Mouse (Mus musculus) embryo, embryonic 10 days (tissue): ENCODE measurements around the gene Gm5089.

ENCODE experiments used
- DNase-seq: peaks from one replicate; pipeline ENCODE4 v3.0.0-alpha.2; 2015; ENCODE audit warnings: low spot score

Gm5089 gene

GRCm38 (mm10) chr14:122450496-122451382 is at the start of gene Gm5089:
TSS of gene Gm5089 (minus strand) at chr14:122451115.
- DNase-seq, result no peak

DNA sequence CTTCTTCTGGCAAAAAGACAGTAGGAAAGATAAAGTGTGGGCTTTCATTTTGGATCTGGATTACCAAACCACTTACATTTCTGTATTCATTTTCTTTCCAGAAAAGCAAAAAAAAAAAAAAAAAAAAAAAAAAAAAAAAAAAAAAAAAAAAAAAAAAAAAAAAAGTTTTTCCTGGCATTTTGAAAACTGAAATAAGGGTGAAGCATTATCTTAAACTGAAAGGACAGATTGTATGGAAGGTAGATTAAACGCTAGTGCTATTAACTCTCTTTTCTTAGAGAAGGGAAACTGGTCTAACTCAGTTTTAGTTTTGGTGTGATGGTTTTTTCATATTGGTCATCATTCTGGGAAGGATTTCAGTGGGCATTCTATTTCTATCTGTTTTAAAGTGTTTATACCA is 41.1 kb upstream of the Gm5089 start:
- DNase-seq, result no peak

DNA sequence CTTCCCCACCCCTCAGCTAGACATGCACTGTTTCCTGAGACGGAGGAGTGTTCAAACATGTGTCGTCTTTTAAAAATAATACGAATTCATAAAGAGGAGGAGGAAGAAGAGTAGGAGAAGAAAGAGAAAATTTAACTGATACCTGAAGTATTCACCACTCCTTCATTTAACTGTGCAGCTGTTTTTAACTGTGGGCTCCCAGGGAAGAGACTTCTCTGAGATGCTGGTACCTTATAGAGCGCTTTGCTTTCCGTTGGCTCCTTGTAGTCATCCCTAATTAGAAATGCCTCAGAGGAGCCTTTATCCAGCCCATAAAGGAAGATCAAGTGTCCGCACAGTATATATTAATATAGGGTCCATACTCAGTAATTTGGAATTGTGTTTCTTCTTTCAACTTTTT is 40.6 kb upstream of the Gm5089 start:
- no peak for DNase-seq

DNA sequence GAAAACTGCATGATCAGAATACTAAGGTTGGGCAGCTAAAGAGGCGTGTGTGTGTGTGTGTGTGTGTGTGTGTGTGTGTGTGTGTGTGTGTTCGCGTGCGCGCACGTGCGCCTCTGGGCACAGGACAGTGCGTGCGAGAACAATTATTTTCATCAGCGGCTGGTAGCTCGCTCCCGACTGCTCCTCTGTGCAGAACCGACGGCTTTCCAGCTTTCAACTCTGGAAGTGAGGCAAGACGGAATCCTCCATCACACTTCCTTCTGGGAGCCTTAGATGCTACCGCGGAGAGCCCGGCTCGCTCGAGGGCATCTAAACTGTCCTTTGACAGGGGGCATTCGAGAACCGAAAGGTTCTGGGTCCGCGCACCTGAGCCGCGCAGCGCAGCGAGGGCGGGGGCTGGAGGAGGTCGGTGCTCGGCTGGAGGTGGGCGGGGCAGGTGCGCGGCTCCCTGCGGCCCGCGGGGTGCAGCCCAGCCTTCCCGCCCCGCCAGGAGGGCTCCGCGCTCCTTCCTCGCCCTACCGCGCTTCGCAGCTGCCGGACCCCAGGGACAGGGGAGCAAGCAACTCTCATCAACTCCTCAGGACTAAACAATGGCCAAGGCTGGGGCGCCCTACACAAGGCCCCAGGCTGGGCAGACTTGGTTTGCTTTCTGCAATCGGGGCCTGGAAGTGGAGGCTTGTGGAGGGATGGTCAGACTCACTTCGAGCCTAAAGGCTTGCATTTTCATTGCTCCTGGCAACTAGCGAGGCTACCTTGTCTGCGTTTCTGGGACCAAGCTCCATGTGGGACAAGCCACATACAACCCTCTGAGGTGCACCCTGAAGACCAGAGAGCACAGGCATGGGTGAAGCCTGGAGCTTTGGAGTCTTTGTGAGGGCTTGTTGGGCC is 39.8 kb upstream of the Gm5089 start, which contains the start of gene Gm10837:
Gm10837 (plus strand) TSS at position 146 of the 888 bp plus-strand sequence.
- DNase-seq, result peak; percentile 66

GRCm38 (mm10) chr14:122489686-122490414 is 38.9 kb upstream of the Gm5089 start:
- peak; percentile 28 for DNase-seq

DNA sequence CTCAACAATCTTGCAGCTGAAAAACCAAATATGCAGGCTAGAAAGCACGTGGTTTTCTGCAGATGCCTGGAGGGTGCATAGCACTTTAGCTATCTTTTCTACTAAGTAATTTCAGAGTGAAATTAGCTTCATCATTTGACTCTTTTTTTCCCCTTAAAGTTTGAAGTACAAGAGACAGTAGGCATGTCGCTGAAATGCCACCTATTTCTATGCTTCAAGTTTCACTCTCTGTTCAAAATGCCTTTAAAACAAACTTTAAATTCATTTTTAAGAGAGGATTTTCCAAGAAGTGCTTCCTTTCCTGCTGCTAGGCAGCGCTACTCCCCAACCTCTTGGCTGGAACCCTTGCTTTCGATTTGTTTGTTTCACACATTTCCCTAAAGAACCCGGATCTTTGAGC is 38.1 kb upstream of the Gm5089 start:
- peak; percentile 14 for DNase-seq

- peak; percentile 31 for DNase-seq
These were observed 36.5 kb upstream of the Gm5089 start for GRCm38 (mm10) chr14:122487366-122487765.

DNA sequence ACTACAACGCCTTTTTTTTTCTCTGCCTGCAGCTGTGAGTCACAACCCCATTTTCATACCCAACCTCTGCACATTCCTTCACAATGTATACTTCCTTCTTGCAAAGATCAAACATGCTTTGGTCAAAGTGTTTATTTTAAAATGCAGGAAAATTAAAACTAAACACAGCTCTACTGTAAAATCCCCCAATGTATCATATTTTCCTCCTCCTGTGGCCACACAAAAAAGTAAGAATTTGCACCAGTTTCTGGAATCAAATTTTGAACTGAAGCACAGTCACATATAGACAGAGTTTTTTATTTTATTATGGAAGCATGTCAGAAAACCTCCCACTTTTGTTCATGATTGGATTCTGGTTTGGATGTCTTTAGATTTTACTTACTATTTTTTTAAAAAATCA is 35.7 kb upstream of the Gm5089 start:
- peak; percentile 4 for DNase-seq

DNA sequence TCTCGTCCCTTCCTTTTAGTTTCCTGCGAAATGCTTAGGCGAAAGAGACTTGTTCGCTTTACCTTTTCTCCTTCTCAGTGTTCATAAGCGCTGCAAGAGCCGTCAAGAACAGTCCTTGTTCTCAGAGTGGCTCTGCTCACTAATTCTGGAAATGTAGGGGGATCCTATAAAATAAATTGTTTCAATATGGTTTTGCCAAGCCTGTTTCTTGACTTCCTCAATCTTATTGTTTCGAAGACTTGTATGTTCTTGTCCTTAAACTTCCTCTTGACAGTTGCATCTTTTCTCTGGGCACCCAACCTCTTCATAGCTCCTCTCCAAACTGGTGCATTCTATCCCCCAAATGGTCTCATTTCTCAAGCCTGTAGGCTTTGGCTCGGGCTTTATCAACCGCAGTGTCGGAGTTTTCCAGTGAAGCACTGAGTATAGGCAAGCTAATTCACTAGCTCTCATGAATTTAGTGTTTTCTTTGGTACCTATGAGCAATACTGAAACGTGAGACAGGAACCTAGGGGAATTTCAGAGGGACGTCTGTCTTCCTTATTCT is 34.8 kb upstream of the Gm5089 start:
- peak; percentile 30 for DNase-seq

- peak; percentile 50 for DNase-seq
These were observed 34.1 kb upstream of the Gm5089 start for GRCm38 (mm10) chr14:122484844-122485551.

GRCm38 (mm10) chr14:122484458-122484843 is 33.5 kb upstream of the Gm5089 start:
- no peak for DNase-seq

GRCm38 (mm10) chr14:122483556-122484421 is 32.9 kb upstream of the Gm5089 start:
- peak; percentile 48 for DNase-seq

DNA sequence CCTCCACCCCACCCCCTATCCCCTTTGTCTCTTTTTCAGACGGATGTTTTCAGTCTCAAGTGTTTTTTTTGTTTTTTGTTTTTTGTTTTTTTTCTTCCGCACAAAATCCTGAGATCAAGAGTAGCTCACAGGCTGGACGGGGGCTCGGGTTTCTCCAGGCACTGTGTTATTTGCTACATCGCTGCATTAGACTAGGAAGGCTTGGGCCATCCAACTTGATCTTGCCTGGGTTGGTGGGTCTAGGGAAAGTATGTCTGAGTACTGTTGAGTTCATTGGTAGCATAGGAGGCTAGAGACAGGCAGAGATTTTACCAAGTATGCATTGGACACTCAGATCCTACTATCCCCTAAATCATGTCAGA is 32.1 kb upstream of the Gm5089 start:
- DNase-seq, result peak; percentile 11

GRCm38 (mm10) chr14:122482081-122483023 is 31.4 kb upstream of the Gm5089 start:
- DNase-seq, result peak; percentile 72

- peak; percentile 56 for DNase-seq
These were observed 30.3 kb upstream of the Gm5089 start for GRCm38 (mm10) chr14:122481181-122481580.

DNA sequence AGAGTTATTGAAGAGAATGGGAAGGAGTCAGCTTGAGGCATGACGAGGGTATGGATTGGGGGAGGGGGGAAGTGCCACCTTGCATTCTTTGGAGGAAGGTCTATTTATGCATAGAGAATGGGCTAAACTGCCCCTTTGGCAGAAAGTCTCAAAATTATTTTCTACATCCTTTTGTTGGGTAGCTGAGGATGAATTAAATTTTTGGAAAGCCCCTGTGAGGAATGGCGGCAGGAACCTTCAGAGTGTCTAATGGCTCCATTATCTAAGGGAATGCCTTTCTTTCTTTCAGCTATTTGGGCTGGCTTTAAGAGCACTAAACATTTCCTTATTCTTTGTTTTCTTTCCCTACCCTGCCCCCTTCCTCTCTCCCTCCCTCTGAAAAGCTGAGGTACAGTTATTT is 29.4 kb upstream of the Gm5089 start:
- no peak for DNase-seq

- DNase-seq, result no peak
These were observed 28.7 kb upstream of the Gm5089 start for GRCm38 (mm10) chr14:122479461-122480109.

DNA sequence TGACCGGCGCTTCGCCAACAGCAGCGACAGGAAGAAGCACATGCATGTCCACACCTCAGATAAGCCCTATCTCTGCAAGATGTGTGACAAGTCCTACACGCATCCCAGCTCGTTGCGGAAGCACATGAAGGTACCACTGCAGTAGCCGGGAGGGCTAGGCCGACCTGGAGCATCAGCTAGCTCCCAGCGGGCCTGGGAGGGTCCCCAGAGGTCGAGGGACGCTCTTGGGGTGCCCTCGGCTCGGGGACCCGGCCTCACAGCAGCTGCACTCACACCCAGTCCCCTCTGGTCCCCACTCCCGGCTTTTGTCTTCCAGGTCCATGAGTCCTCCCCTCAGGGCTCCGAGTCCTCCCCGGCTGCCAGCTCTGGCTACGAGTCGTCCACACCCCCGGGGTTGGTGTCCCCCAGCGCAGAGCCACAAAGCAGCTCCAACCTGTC is 27.7 kb upstream of the Gm5089 start:
- peak; percentile 62 for DNase-seq
